Mouse (Mus musculus) brain, adult 2 months (tissue): ENCODE results near the gene Fosb.
A peak's percentile ranks its signal among the peaks of the same experiment; 100 is the strongest.

ENCODE experiments used
- DNase-seq: peaks from one replicate; pipeline ENCODE4 v3.0.0; 2011; ENCODE audit warnings: low read depth, low spot score

Fosb gene

GRCm38 (mm10) chr7:19281680-19282304 is 28.1 kb downstream of the Fosb start:
- peak; percentile 62 for DNase-seq

GRCm38 (mm10) chr7:19279581-19280114 is 30.2 kb downstream of the Fosb start, which contains the start of gene Ppm1n:
TSS of gene Ppm1n (minus strand) at chr7:19280064.
- DNase-seq: no peak

- DNase-seq: no peak
Measured at GRCm38 (mm10) chr7:19279052-19279451, 30.8 kb downstream of the Fosb start.

GRCm38 (mm10) chr7:19276253-19276652 is 33.6 kb downstream of the Fosb start:
- DNase-seq: no peak

GRCm38 (mm10) chr7:19272173-19272764 is 37.6 kb downstream of the Fosb start:
- DNase-seq: peak; percentile 69

GRCm38 (mm10) chr7:19271238-19272172 is 38.3 kb downstream of the Fosb start, which contains the start of gene Vasp:
TSS of gene Vasp (minus strand) at chr7:19271817.
- peak; percentile 93 for DNase-seq

GRCm38 (mm10) chr7:19270509-19271237 is 39.2 kb downstream of the Fosb start:
- DNase-seq: no peak

GRCm38 (mm10) chr7:19269721-19270441 is 40.0 kb downstream of the Fosb start:
- peak; percentile 36 for DNase-seq

- DNase-seq: no peak
Measured at GRCm38 (mm10) chr7:19268993-19269681, 40.7 kb downstream of the Fosb start.

- no peak for DNase-seq
Measured at GRCm38 (mm10) chr7:19267051-19267450, 42.8 kb downstream of the Fosb start.

GRCm38 (mm10) chr7:19265928-19266822 is 43.7 kb downstream of the Fosb start:
- peak; percentile 27 for DNase-seq

- peak; percentile 45 for DNase-seq
Measured at GRCm38 (mm10) chr7:19265147-19265546, 44.7 kb downstream of the Fosb start.

GRCm38 (mm10) chr7:19258336-19258735 is 51.5 kb downstream of the Fosb start:
- DNase-seq: peak; percentile 53

- DNase-seq: peak; percentile 88
Measured at GRCm38 (mm10) chr7:19257390-19258022, 52.3 kb downstream of the Fosb start.

- no peak for DNase-seq
Measured at GRCm38 (mm10) chr7:19256567-19256966, 53.3 kb downstream of the Fosb start.

GRCm38 (mm10) chr7:19255395-19255794 is 54.5 kb downstream of the Fosb start:
- no peak for DNase-seq

- DNase-seq: no peak
Measured at GRCm38 (mm10) chr7:19253437-19253836, 56.4 kb downstream of the Fosb start.
